Mouse (Mus musculus): ENCODE measurements around the gene Olfr433. TPM values are rescaled to one million over a fixed set of nuclear protein-coding genes. Genes with fewer than 3 reads are reported as not detected.
A peak's percentile ranks its signal among the peaks of the same experiment; 100 is the strongest.
"Not testable (repeated sequence)": the region's sequence is repeated elsewhere in the genome, so short reads cannot be mapped to it uniquely, and the experiment has no call there.

Olfr433 gene
- total RNA-seq (2021): not detected

DNA sequence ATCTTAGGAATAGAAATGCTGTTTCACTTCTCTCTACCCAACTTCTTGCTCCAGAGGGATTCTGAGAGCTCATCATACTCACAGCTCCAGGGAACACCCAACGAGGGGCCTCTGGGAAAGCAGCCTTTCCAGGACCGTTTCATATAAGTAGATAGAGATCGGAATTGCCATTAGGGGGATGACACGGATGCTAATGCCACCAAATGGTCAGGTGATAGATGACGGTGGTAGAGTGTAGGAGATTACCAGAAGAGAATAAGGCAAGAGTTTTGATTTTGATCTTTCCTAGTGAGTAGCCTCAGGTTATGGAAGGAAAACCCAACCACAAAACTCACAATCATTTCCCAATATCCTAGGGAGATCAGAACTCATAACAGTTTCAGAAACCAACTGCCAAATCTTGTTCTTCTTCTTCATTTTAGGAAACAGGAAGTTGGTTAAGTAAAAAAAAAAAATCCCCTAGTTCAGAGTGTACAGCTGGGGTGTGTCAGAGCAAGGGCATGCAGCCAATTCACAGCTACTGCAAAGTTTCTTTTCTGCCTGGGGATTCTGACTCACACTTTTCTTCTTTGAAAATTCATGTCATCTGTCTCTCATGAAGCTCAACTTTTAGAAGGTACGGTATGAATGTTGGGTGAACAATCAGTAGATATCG, at the start of gene Olfr433:
Gene Olfr433 (plus strand): TSS at position 183 of the 655 bp plus-strand sequence.
- peak; percentile 82 to 83 for DNase-seq
- intact Hi-C loops (cut with DNase I): no loop called here

DNA sequence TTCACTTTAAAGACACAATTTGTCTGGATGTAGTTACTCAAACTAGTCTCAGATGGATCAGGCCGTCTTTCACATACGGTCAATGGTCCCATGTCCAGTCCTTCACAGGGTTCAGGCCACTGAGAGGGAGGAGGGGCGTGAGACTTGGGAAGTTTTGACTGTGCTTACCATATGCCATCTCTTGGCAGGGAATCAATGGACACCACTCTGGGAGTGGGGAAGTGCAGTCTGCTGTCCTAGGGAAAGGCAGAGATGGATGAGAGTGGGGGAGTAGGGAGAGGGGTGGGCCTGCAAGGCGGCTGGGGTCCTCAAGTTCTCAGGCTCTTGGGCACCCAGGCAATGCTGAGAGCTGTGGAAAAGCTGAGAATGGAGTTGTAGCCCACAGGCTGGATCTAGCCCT, 45.5 kb upstream of the Olfr433 start:
- intact Hi-C loops (cut with DNase I): no loop called here
- no peak for DNase-seq

DNA sequence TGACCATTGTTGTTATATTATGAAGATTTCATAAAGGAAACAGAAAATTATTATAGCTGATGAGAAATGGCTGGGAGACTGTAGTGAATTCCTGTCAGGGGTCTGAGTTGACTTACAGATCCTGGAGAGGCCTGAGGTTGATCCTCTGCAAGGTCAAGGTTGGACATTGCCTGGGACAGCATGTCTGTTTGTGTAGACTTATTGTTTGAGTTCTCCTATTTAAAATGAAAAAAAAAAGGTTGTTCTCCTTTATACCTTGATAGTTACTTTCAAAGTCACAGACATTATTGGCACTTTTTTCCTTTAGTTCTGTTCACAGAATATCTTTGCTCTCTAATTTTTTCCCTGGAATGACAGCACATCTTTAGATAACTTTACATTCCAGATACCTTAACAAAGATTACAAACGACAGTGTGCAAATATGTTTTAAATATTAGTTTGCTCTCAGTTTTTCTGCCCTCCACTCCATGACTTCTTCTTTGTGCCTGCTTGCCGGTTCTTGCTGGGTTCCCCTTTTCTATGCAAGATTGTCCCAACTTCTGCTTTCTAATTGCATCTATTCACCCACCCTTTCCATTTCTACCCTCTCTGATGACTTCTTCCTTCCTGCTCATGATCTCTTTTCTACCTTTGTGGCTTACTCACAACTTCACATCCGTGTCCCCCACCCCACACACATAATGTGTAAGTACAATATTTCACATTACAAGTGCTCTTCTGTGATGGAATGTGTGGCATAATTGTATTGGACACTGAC, 36.0 kb upstream of the Olfr433 start:
- intact Hi-C loops (cut with DNase I): not testable (repeated sequence)

DNA sequence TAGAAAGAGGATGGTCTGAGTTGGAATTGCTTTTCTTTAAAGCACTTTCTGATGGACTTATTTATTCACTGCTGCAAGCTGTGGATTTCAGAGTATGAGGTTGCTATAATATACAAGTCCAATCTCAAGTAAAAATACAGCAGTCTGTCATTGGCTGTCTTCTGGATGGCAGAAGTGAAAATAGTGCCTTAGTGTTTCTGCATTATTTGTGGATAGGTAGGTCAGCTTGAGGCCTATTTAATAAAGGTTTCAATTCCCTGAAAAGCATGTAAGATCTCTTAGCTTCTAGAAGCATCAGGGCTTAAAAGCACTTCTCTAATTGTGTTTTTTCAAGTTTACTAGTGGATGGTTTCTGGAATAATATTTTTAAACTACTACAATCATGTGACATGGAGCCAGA, 33.5 kb upstream of the Olfr433 start:
- DNase-seq; intact Hi-C loops (cut with DNase I): not testable (repeated sequence)

More for the DNA sequence above, 36.0 kb upstream of the Olfr433 start:
- DNase-seq: not testable (repeated sequence)

DNA sequence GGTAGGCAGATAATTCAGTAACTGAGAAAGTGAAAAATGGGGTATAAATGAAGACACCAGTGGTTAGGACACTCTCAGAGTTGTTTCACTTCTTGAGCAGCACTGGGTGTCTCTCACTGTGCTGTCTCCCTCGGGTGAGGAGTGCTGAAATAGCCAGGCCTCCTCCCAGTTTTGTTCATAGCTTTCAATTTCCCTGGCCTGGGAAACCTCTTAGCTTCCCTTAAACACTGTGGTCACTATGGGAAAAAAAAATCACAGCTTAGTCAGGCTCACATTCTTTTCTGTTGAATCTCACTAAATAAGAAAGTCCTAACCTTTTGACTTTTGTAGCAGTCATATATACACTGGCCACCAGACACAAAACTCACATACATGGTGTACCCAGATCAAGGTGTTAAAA, 8.8 kb upstream of the Olfr433 start, which contains the start of gene Ifi205:
Gene Ifi205 (minus strand): TSS at position 113 of the 400 bp plus-strand sequence.
- no peak for DNase-seq

DNA sequence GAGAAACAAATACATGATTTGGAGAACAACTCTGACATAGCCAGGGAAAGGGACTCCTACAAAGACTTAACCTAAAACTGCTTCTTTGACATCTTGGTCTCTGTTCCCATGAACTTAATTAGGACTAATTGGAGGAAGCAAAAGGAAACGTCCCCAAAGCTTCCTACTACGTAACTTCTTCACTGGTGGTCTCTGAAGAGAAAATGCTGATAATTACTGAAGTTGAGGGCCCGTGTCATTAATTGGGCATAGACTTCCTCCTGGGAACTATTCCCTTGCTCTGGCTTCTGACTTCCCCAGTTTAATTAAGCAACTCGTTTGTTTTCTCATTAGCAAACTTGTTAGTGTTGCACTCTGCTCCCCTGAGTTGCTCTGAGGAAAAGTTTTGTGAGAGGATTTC, 4.7 kb upstream of the Olfr433 start:
- intact Hi-C loops (cut with DNase I): no loop called here

More for the DNA sequence above, 8.8 kb upstream of the Olfr433 start, which contains the start of gene Ifi205:
- intact Hi-C loops (cut with DNase I): no loop called here

DNA sequence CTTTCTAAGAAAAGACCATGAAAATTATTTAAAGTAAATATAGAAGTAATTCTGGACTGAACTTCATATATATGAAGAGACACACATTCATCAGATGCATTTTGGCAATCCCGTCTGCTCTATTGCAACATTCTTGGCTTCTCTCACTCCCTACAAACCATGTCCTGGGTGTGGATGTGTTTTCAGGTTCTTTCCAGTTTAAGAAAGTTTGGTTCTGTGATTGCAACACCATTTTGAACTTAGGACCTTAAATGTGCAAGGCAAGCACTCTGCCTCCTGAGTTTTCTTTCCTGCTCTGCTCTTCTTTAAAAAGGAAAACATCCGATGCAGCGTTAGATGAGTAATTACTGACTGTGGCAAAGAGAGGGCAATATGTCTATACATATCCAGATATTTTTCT, 2.0 kb upstream of the Olfr433 start:
- intact Hi-C loops (cut with DNase I): no loop called here
- DNase-seq: no peak

More for the DNA sequence above, 4.7 kb upstream of the Olfr433 start:
- no peak for DNase-seq

DNA sequence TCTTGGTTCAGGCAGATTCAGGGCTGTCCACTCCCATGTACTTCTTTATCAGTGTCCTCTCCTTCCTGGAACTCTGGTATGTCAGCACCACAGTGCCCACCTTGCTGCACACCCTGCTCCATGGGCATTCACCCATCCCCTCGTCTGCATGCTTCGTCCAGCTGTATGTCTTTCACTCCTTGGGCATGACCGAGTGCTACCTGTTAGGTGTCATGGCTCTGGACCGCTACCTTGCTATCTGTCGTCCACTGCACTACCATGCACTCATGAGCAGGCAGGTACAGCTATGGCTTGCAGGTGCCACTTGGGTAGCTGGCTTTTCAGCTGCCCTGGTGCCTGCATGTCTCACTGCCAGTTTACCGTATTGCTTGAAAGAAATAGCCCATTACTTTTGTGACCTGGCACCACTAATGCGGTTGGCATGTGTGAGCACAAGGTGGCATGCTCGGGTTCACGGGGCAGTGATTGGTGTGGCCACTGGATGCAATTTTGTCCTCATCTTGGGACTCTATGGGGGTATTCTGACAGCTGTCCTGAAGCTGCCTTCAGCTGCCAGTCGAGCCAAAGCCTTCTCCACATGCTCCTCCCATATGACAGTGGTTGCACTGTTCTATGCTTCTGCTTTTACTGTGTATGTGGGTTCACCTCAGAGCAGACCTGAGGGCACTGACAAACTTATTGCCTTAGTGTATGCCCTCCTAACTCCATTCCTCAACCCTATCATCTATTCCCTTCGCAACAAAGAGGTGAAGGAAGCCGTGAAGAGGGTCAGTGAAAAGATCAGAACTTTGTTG, 1.8 kb downstream of the Olfr433 start:
- intact Hi-C loops (cut with DNase I); DNase-seq: not testable (repeated sequence)

DNA sequence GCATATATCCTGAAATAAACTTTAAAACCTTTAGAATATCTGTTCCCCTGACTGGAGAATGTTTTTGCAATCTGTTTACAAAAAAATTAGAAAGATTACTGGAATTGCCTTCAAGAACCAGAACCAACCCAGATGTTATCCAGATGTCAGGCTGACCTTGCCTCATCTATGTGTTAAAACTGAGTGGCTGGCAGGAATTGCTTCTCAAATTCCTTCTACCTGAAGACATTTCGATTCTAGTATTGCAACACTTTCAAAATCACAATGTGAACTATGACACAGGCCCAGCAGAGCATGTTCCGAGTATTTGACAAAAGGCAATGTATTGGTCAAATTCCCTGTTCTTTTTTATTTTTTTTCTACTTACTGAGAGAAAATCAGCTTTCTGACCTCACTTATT, 3.9 kb downstream of the Olfr433 start:
- intact Hi-C loops (cut with DNase I): no loop called here
- DNase-seq: peak in 1 of 2 experiments; percentile 19

DNA sequence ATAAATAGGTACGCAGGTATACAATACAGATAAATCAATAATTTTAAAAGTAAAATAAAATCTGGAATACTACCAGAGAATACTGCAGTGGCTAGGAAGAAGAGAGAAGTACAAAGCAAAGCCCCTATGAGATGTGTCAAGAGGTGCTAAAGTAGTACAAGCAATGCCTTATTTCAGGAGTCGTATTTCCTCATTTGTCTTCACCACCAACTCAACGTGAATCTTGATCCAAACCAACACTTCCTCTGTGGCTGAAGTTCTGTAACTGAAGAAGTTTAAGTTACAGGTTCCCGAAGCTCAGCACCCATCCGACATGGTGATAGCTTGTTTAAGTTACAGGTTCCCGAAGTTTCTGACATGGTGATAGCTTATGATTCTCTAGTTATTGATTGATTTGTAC, 7.7 kb downstream of the Olfr433 start:
- not testable (repeated sequence) for DNase-seq

DNA sequence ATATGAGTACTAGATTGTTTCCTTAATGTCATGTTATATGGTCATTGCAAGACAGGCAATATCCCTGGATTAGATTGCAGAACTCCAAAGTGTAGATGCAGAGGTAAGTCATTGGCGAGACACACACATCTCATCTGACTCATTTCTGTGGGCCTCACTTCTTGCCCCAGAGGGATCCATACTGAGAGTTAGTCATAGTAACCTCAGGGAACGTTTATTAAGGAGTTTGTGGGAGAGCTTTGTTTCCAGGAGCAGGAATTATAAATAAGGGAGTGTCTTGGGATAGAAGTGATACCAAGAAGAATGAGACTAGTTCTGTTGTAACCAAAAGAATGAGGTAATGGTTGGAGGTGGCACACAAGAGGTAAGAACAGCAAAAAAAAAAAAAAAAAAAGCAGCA, 8.4 kb downstream of the Olfr433 start, which contains the start of gene Olfr432:
Gene Olfr432 (plus strand): TSS at position 313 of the 400 bp plus-strand sequence.
- intact Hi-C loops (cut with DNase I): no loop called here
- no peak for DNase-seq

More for the DNA sequence above, 7.7 kb downstream of the Olfr433 start:
- intact Hi-C loops (cut with DNase I): not testable (repeated sequence)

DNA sequence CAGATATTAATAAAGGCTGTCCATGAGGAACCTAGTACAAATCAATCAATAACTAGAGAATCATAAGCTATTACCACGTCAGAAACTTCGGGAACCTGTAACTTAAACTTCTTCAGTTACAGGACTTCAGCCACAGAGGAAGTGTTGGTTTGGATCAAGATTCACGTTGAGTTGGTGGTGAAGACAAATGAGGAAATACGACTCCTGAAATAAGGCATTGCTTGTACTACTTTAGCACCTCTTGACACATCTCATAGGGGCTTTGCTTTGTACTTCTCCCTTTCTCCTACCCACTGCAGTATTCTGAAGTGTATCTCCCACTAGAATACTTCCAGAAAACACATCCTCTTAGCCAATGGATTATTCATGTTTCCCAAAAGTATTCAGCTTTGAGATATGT, 8.9 kb downstream of the Olfr433 start:
- DNase-seq; intact Hi-C loops (cut with DNase I): not testable (repeated sequence)

DNA sequence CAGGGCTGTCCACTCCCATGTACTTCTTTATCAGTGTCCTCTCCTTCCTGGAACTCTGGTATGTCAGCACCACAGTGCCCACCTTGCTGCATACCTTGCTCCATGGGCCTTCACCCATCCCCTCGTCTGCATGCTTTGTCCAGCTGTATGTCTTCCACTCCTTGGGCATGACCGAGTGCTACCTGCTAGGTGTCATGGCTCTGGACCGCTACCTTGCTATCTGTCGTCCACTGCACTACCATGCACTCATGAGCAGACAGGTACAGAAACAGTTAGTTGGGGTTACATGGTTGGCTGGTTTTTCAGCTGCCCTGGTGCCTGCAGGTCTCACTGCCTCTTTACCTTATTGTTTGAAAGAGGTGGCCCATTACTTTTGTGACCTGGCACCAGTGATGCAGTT, 10.0 kb downstream of the Olfr433 start:
- DNase-seq: no peak
- intact Hi-C loops (cut with DNase I): no loop called here

DNA sequence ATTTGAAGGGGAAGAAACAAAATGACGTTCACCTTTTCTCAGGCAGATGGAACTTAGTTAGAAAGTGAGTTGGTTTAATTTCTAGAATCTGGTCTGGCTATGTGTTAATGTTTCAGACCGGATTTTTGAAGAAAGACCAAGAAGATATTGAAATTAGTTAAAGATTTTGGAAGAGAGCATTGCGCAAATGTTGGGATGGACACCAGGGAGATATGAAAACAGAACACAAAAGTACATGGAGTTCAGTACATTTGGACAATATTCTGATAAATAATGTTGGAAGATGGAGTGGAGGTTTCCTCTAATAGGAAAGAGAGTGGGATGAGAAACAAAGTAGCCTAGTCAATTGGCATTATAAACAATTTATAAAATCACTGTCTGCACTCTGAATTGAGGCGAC, 11.0 kb downstream of the Olfr433 start:
- no peak for DNase-seq
- intact Hi-C loops (cut with DNase I): no loop called here

DNA sequence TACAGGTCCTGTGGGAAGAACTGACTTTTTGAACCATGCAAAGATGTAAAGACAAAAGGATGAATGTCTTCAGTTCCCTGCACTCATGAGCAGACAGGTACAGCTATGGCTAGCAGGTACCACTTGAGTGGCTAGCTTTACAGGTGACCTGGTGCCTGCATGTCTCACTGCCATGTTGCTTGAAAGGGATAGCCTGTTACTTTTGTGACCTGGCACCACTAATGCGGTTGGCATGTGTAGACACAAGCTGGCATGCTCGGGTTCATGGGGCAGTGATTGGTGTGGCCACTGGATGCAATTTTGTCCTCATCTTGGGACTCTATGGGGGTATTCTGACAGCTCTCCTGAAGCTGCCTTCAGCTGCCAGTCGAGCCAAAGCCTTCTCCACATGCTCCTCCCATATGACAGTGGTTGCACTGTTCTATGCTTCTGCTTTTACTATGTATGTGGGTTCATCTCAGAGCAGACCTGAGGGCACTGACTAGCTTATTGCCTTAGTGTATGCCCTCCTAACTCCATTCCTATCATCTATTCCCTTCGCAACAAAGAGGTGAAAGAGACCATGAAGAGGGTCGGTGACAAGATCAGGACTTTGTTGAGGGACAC, 11.5 kb downstream of the Olfr433 start:
- no peak for DNase-seq
- intact Hi-C loops (cut with DNase I): no loop called here

DNA sequence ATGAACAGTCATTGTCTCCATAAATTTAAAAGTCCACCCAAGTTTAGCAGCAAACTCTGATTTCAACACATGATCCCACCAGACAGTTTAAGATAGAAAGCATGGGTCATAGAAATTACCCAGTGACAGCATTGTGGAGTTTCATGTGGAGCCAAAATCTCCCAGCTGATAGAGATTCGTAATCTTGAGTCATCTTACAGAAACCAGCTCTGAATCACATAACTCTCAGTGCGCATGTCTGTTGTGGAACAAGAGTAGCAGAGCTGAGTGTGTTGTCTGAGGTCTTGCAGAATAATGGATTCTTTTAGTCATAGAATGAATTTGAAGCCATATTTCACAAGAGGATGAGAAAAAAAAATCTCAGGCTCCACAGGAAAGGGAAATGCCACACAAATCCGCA, 12.5 kb downstream of the Olfr433 start:
- intact Hi-C loops (cut with DNase I): no loop called here
- DNase-seq: no peak

DNA sequence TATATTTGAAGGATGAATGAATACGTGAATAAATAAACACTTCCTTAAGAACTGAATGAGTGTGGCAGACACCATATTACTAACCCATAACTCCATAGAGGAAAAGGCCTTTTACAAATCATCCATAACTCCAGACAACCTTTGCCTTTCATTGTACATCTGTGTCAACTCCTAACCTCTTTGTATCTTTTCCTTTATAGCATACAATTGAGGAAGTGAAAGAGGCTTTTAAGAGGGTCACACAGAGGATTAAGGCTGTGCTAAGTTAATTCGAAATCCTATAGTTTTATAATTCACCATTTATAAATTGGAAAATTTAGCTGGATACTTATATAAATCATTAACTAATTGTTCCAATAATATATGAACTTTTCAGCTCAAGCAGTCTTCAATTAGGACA, 14.7 kb downstream of the Olfr433 start:
- intact Hi-C loops (cut with DNase I): no loop called here
- DNase-seq: no peak

DNA sequence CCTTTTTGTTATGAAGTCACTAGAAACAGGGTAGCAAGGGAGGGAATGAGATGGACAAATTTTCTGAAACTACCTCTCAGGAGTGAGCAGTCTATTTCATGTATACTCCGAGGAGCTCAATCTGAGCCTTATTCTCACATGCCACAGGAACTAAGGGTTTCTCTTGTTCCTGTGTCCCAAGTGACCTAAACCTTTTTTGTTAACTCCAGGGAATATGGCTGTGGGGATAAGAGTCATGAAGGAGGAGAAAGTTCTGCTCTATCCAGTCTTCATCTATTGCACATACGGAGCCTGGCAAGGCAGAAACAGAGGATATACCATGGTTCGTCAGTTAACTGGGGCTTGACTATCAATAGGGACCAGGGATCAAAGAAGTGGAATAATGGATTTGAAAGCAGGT, 25.8 kb downstream of the Olfr433 start, which contains the start of gene Olfr430:
Gene Olfr430 (plus strand): TSS at position 301 of the 400 bp plus-strand sequence.
- intact Hi-C loops (cut with DNase I): no loop called here
- no peak for DNase-seq

DNA sequence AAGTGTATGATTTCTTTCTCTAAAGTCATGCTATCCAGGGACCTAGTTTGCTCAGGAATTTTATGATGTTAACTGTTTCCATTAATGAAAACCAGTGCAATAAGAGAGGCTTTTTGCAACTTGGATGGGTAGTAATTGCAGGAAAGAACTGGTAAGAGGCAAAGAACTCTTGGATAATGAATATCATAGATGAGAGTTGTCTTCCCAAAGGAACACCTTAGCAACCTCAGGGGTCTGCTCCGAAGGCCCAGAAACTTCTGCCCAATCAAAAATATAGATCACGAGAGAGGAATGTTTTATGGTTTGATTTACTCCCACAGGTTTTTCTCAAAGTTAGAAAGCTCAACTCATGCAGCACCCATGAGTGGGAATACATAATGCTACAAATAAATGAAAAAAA, 43.5 kb downstream of the Olfr433 start, which contains the start of gene Olfr429:
Gene Olfr429 (plus strand): TSS at position 301 of the 400 bp plus-strand sequence.
- intact Hi-C loops (cut with DNase I): no loop called here
- DNase-seq: no peak

Data from heart, postnatal 10 days (tissue).